Mouse (Mus musculus): ENCODE results near the gene Taar5.

- TF ChIP-seq POLR2A (IDR thresholded peaks at IDR 0.05; ENCODE audit: borderline replicate concordance, control insufficient read depth, low read depth, low read length), result no peak
- no peak for TF ChIP-seq CTCF (IDR thresholded peaks at IDR 0.05; ENCODE audit: control insufficient read depth, insufficient read depth, low read length)
Measured at GRCm38 (mm10) chr10:23959071-23959470, 11.4 kb upstream of the Taar5 start.
